Mouse (Mus musculus) MEL (cell line): ENCODE measurements at regions not wholly inside any gene's neighbourhood (a gene's known extent, or its start where the extent isn't known, plus 50 kb on each side); places are given as distances from the start of the nearest gene placed in this dataset.

Experiments used
- DNase-seq: peaks from one replicate; pipeline ENCODE4 v3.0.0; 2011; ENCODE audit warnings: low read depth, low spot score
- H3K27ac ChIP-seq: 2 replicates; pipeline ENCODE4 v1.5.1; 2012; ENCODE audit warnings: low read depth, mild to moderate bottlenecking, control low read depth, low read length, moderate library complexity; ENCODE audit not compliant: control insufficient read depth
- H3K27me3 ChIP-seq, 2 experiments: fragments of 150-350 bp in 1 of 2; sonication (generic) in 1 of 2; 2 replicates each; pipeline ENCODE4 v1.6.1; 2012; ENCODE audit warnings: low read length in 2 of 2, mild to moderate bottlenecking in 2 of 2, improper control_type of control experiment in 1 of 2, moderate library complexity in 1 of 2; ENCODE audit not compliant: insufficient read depth in 2 of 2, control insufficient read depth in 1 of 2
- H3K36me3 ChIP-seq, 2 experiments: 2 replicates each; pipeline ENCODE4 v1.6.1; 2012 to 2014; ENCODE audit warnings: low read length in 2 of 2, improper control_type of control experiment in 1 of 2, inconsistent platforms in 1 of 2, mild to moderate bottlenecking in 1 of 2; ENCODE audit not compliant: insufficient read depth in 2 of 2, control insufficient read depth in 1 of 2
- H3K4me1 ChIP-seq, 2 experiments: fragments of 150-350 bp in 1 of 2; sonication (generic) in 1 of 2; 2 replicates each; pipeline ENCODE4 v1.6.1; 2012; ENCODE audit warnings: low read length in 2 of 2, improper control_type of control experiment in 1 of 2, mild to moderate bottlenecking in 1 of 2; ENCODE audit not compliant: insufficient read depth in 2 of 2, control insufficient read depth in 1 of 2
- H3K4me3 ChIP-seq, 2 experiments: fragments of 150-350 bp in 1 of 2; sonication (generic) in 1 of 2; 2 replicates each; pipeline ENCODE4 v1.5.1; 2012; ENCODE audit warnings: low read depth in 2 of 2, low read length in 2 of 2, mild to moderate bottlenecking in 2 of 2, moderate library complexity in 2 of 2, control low read depth in 1 of 2, improper control_type of control experiment in 1 of 2; ENCODE audit not compliant: control insufficient read depth in 1 of 2, insufficient read depth in 1 of 2
- H3K79me2 ChIP-seq: 2 replicates; pipeline ENCODE4 v1.6.1; 2012; ENCODE audit warnings: mild to moderate bottlenecking, low read length, moderate library complexity; ENCODE audit not compliant: control insufficient read depth, poor library complexity, insufficient read depth
- H3K9ac ChIP-seq: 2 replicates; pipeline ENCODE4 v1.6.1; 2012; ENCODE audit warnings: low read depth, mild to moderate bottlenecking, control low read depth, low read length, moderate library complexity; ENCODE audit not compliant: control insufficient read depth, poor library complexity, severe bottlenecking
- H3K9me3 ChIP-seq: fragments of 150-350 bp; sonication (generic); replicated peaks from 2 replicates; pipeline ENCODE4 v1.6.1; 2012; ENCODE audit warnings: mild to moderate bottlenecking, low read length, improper control_type of control experiment, moderate library complexity; ENCODE audit not compliant: insufficient read depth
- BHLHE40 ChIP-seq: IDR thresholded peaks from 2 replicates; pipeline ENCODE4 v1.6.1; 2012; ENCODE audit warnings: low read depth, mild to moderate bottlenecking, inconsistent platforms, low read length, improper control_type of control experiment, borderline replicate concordance
- CHD1 ChIP-seq: IDR thresholded peaks from 2 replicates; pipeline ENCODE4 v1.6.1; 2012; ENCODE audit warnings: low read depth, mild to moderate bottlenecking, inconsistent platforms, low read length, improper control_type of control experiment
- CTCF ChIP-seq, 3 experiments: IDR thresholded peaks in 2 of 3; conservative IDR thresholded peaks in 1 of 3; 2 replicates each; pipeline ENCODE4 v1.5.1; 2011 to 2012; ENCODE audit warnings: low read length in 3 of 3, low read depth in 2 of 3, mild to moderate bottlenecking in 2 of 3, improper control_type of control experiment in 1 of 3, inconsistent platforms in 1 of 3, mixed read lengths in 1 of 3, moderate library complexity in 1 of 3; ENCODE audit not compliant: control insufficient read depth in 1 of 3, insufficient read depth in 1 of 3, poor library complexity in 1 of 3, severe bottlenecking in 1 of 3
- E2F4 ChIP-seq: IDR thresholded peaks from 2 replicates; pipeline ENCODE4 v1.6.1; 2011; ENCODE audit warnings: low read depth, low read length, improper control_type of control experiment, borderline replicate concordance
- ELF1 ChIP-seq: IDR thresholded peaks from 2 replicates; pipeline ENCODE4 v1.6.1; 2014; ENCODE audit warnings: low read depth, mild to moderate bottlenecking, inconsistent platforms, low read length, improper control_type of control experiment, moderate library complexity
- EP300 ChIP-seq, 2 experiments: IDR thresholded peaks; 2 replicates each; pipeline ENCODE4 v1.6.1; 2011; ENCODE audit warnings: improper control_type of control experiment in 2 of 2, low read length in 2 of 2, low read depth in 1 of 2, mild to moderate bottlenecking in 1 of 2
- ETS1 ChIP-seq: IDR thresholded peaks from 2 replicates; pipeline ENCODE4 v1.6.1; 2012; ENCODE audit warnings: low read depth, mild to moderate bottlenecking, inconsistent platforms, low read length, improper control_type of control experiment, moderate library complexity
- GABPA ChIP-seq: IDR thresholded peaks from 2 replicates; pipeline ENCODE4 v1.6.1; 2012; ENCODE audit warnings: low read depth, mild to moderate bottlenecking, inconsistent platforms, low read length, improper control_type of control experiment, moderate library complexity
- GATA1 ChIP-seq: IDR thresholded peaks from 2 replicates; pipeline ENCODE4 v1.6.1; 2011; ENCODE audit warnings: low read depth, low read length, improper control_type of control experiment
- HCFC1 ChIP-seq: IDR thresholded peaks from 2 replicates; pipeline ENCODE4 v1.6.1; 2012; ENCODE audit warnings: low read depth, mild to moderate bottlenecking, inconsistent platforms, low read length, improper control_type of control experiment, moderate library complexity
- JUND ChIP-seq: IDR thresholded peaks from 2 replicates; pipeline ENCODE4 v1.6.1; 2011; ENCODE audit warnings: low read depth, mild to moderate bottlenecking, improper control_type of control experiment, low read length
- MAFK ChIP-seq: IDR thresholded peaks from 2 replicates; pipeline ENCODE4 v1.6.1; 2011; ENCODE audit warnings: low read depth, mild to moderate bottlenecking, low read length, improper control_type of control experiment, borderline replicate concordance
- MAZ ChIP-seq: IDR thresholded peaks from 2 replicates; pipeline ENCODE4 v1.6.1; 2012; ENCODE audit warnings: low read depth, mild to moderate bottlenecking, inconsistent platforms, low read length, improper control_type of control experiment
- MXI1 ChIP-seq: IDR thresholded peaks from 2 replicates; pipeline ENCODE4 v1.6.1; 2011; ENCODE audit warnings: mild to moderate bottlenecking, low read depth, low read length, improper control_type of control experiment
- NRF1 ChIP-seq: IDR thresholded peaks from 2 replicates; pipeline ENCODE4 v1.6.1; 2014; ENCODE audit warnings: low read depth, mild to moderate bottlenecking, inconsistent platforms, low read length, improper control_type of control experiment, moderate library complexity; ENCODE audit not compliant: poor library complexity, insufficient read depth, severe bottlenecking
- POLR2A ChIP-seq, 2 experiments: IDR thresholded peaks; 2 replicates each; pipeline ENCODE4 v1.6.1; 2011 to 2012; ENCODE audit warnings: low read length in 2 of 2, mild to moderate bottlenecking in 2 of 2, control low read depth in 1 of 2, improper control_type of control experiment in 1 of 2, low read depth in 1 of 2, moderate library complexity in 1 of 2; ENCODE audit not compliant: control insufficient read depth in 1 of 2, insufficient read depth in 1 of 2, poor library complexity in 1 of 2
- POLR2AphosphoS2 ChIP-seq: IDR thresholded peaks from 2 replicates; pipeline ENCODE4 v1.6.1; 2011; ENCODE audit warnings: low read length, improper control_type of control experiment
- POLR2AphosphoS5 ChIP-seq: IDR thresholded peaks from 2 replicates; pipeline ENCODE4 v1.6.1; 2012; ENCODE audit warnings: low read depth, borderline replicate concordance, mild to moderate bottlenecking, inconsistent platforms, low read length, moderate library complexity, mixed read lengths
- RAD21 ChIP-seq: IDR thresholded peaks from 2 replicates; pipeline ENCODE4 v1.6.1; 2011; ENCODE audit warnings: mild to moderate bottlenecking, low read depth, low read length, improper control_type of control experiment
- SIN3A ChIP-seq: IDR thresholded peaks from 2 replicates; pipeline ENCODE4 v1.6.1; 2012; ENCODE audit warnings: low read length, improper control_type of control experiment, inconsistent platforms
- SMC3 ChIP-seq: IDR thresholded peaks from 2 replicates; pipeline ENCODE4 v1.6.1; 2011; ENCODE audit warnings: low read depth, low read length, improper control_type of control experiment
- TCF12 ChIP-seq: IDR thresholded peaks from 2 replicates; pipeline ENCODE4 v1.6.1; 2014; ENCODE audit warnings: low read depth, mild to moderate bottlenecking, inconsistent platforms, low read length, improper control_type of control experiment, moderate library complexity
- USF2 ChIP-seq, 2 experiments: IDR thresholded peaks; 2 replicates each; pipeline ENCODE4 v1.6.1; 2011 to 2012; ENCODE audit warnings: improper control_type of control experiment in 2 of 2, low read length in 2 of 2, borderline replicate concordance in 1 of 2, inconsistent platforms in 1 of 2, low read depth in 1 of 2, mild to moderate bottlenecking in 1 of 2; ENCODE audit not compliant: insufficient read depth in 1 of 2
- ZC3H11A ChIP-seq: IDR thresholded peaks from 2 replicates; pipeline ENCODE4 v1.6.1; 2012; ENCODE audit warnings: low read depth, mild to moderate bottlenecking, inconsistent platforms, low read length, improper control_type of control experiment
- ZMIZ1 ChIP-seq: IDR thresholded peaks from 2 replicates; pipeline ENCODE4 v1.6.1; 2012; ENCODE audit warnings: low read depth, mild to moderate bottlenecking, inconsistent platforms, low read length, improper control_type of control experiment, moderate library complexity
- ZNF384 ChIP-seq: IDR thresholded peaks from 2 replicates; pipeline ENCODE4 v1.6.1; 2012; ENCODE audit warnings: low read depth, mild to moderate bottlenecking, inconsistent platforms, low read length, improper control_type of control experiment

DNA sequence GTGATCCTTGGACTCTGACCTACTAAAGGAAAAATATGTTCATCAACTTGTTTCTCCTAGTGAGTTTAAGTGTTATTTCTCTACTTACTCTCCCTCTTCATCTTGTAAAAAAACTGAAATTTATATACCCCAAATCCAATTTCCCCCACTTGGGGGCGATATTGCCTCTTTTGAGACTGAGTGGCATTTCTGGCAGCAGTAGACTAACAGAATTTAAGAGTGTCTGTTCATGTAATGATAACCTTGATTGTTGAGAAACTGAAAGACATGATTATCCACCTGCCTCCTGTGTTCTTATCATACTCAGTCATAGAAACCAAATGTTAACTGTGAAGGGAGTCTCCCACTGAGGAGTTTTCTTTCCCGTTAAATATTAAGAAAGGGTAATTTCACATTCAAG lies 89.5 kb upstream of the Ppfia2 start:
- TF ChIP-seq CTCF (IDR thresholded peaks at IDR 0.05 in 2 of 3, conservative IDR thresholded peaks at IDR 0.05 in 1 of 3; ENCODE audit: control insufficient read depth in 1 of 3, insufficient read depth in 1 of 3, low read depth in 2 of 3, low read length in 3 of 3, poor library complexity in 1 of 3, severe bottlenecking in 1 of 3) (peak in 1 of 3 experiments; percentile 19; a peak in 1 of 6 replicates), USF2 (IDR thresholded peaks at IDR 0.05; ENCODE audit: borderline replicate concordance in 1 of 2, insufficient read depth in 1 of 2, low read depth in 1 of 2, low read length in 2 of 2) (no peak), GATA1 (no peak), EP300 (IDR thresholded peaks at IDR 0.05; ENCODE audit: low read depth in 1 of 2, low read length in 2 of 2) (peak in 1 of 2 experiments; percentile 59; a peak in 1 of 4 replicates), ETS1 (no peak), RAD21 (peak; percentile 23), TCF12 (peak; percentile 52; the same call in 1 of the 2 replicates)
- DNase-seq = peak; percentile 4
- H3K9me3 ChIP-seq = no peaks in the 10 kb centered on the region; the same call in 1 of the 2 replicates
- H3K79me2 ChIP-seq = no peaks in the 10 kb centered on the region
- no peak overlapping the region for H3K27ac ChIP-seq
- no peak overlapping the region for H3K4me3 ChIP-seq
- no peak overlapping the region for H3K9ac ChIP-seq
- H3K36me3 ChIP-seq = no peaks in the 10 kb centered on the region
- no peaks in the 10 kb centered on the region for H3K27me3 ChIP-seq
- no peaks in the 10 kb centered on the region for H3K4me1 ChIP-seq

DNA sequence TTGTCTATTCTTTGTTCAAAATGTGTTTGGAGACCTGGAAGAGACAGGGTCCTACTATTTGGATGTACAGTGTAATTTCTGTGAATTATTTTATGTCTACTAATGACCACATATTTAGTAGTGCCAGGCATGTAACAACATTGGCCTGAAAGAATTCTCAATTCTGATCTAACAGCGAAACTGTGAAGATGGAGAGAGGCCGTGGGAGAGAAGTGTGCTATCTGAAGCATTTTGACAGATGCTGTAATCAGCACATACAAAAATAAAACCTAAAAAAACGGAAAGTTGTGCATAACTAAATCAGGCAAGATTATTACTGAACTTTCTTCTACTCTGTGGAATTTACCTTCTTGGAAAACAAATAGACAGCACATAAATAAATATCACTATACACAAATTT lies 61.4 kb upstream of the Ppfia2 start:
- TF ChIP-seq CTCF (IDR thresholded peaks at IDR 0.05 in 2 of 3, conservative IDR thresholded peaks at IDR 0.05 in 1 of 3; ENCODE audit: control insufficient read depth in 1 of 3, insufficient read depth in 1 of 3, low read depth in 2 of 3, low read length in 3 of 3, poor library complexity in 1 of 3, severe bottlenecking in 1 of 3) (no peak), SIN3A (no peak), MXI1 (no peak), ETS1 (no peak), POLR2A (IDR thresholded peaks at IDR 0.05; ENCODE audit: control insufficient read depth in 1 of 2, insufficient read depth in 1 of 2, low read depth in 1 of 2, low read length in 2 of 2, poor library complexity in 1 of 2) (no peak), SMC3 (no peak), ZC3H11A (no peak), HCFC1 (no peak), POLR2AphosphoS2 (no peak), MAFK (no peak)
- no peak overlapping the region for H3K27ac ChIP-seq
- no peaks in the 10 kb centered on the region for H3K36me3 ChIP-seq
- no peak overlapping the region for H3K9ac ChIP-seq
- no peaks in the 10 kb centered on the region for H3K79me2 ChIP-seq
- no peak overlapping the region for H3K4me3 ChIP-seq
- H3K27me3 ChIP-seq = no peaks in the 10 kb centered on the region
- DNase-seq = no peak
- no peaks in the 10 kb centered on the region for H3K9me3 ChIP-seq
- no peaks in the 10 kb centered on the region for H3K4me1 ChIP-seq

GRCm38 (mm10) chr10:106413181-106413580 lies 57.0 kb upstream of the Ppfia2 start:
- no peak for DNase-seq
- H3K9me3 ChIP-seq = no peaks in the 10 kb centered on the region
- H3K27me3 ChIP-seq = no peaks in the 10 kb centered on the region
- H3K9ac ChIP-seq = no peak overlapping the region
- H3K79me2 ChIP-seq = no peaks in the 10 kb centered on the region
- no peak overlapping the region for H3K27ac ChIP-seq
- H3K4me3 ChIP-seq = no peak overlapping the region
- H3K4me1 ChIP-seq = no peaks in the 10 kb centered on the region
- H3K36me3 ChIP-seq = no peaks in the 10 kb centered on the region
- TF ChIP-seq E2F4 (no peak), ELF1 (no peak), GABPA (no peak), SIN3A (no peak), CHD1 (no peak), POLR2AphosphoS2 (no peak), NRF1 (no peak), BHLHE40 (no peak), JUND (no peak), ZNF384 (no peak), GATA1 (no peak), ZMIZ1 (no peak), POLR2AphosphoS5 (no peak), RAD21 (no peak), MAZ (no peak)
